Mouse (Mus musculus): ENCODE data around the gene Spag9. TPM values are rescaled to one million over a fixed set of nuclear protein-coding genes. Genes with fewer than 3 reads are reported as not detected.
A peak's percentile ranks its signal among the peaks of the same experiment; 100 is the strongest.

Gene Spag9
- polyA plus RNA-seq, 1 experiment from 2014 or later: 87.4 TPM

DNA sequence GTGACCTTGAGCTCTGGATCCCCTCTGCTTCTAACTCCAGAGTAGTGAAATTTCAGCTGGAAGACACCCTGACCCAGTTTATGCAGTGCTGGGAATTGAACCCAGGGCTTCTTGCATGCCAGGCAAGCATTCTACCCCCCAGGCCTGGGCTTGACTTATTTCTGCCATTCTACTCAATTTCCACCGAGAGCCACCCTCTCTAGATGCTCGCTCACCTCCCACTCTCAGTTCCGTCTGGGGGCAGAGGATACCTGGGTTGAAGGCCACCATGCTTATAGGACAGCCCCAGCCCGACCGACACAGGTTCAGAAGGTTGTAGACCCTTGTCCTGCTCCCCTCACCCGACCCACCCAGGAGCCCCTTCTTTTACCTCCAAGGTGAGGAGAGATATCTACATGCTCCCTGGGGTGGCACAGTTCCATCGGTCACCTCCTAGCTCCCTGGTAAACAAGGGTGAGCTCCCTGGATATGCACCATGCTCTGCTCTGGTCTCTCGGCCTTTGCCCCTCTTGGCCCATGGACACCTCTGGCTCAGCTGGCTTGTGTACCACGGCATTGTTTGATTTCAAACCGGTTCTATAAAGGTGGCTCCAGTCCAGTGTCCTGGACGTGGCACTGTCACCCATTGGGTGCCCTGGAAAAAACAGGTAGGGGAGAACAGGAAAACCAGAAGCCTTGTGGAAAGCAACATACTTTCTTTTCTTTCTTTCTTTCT is 166.1 kb downstream of the Spag9 start:
- DNase-seq (ENCODE audit: low spot score) (peak; percentile 21), ATAC-seq (no peak)
- H3K4me3 ChIP-seq (ENCODE audit: low read depth, low read length): no peak overlapping the region
- H3K4me1 ChIP-seq (ENCODE audit: insufficient read depth, low read depth, low read length): peaks cover 5% of the 10 kb centered on the region; the same call in 1 of the 2 replicates
- 77% methylated on average over 11 of the region's 11 CpGs for WGBS
- no peak overlapping the region for H3K9ac ChIP-seq (replicated peaks; ENCODE audit: low read depth)
- no peaks in the 10 kb centered on the region for H3K27me3 ChIP-seq (replicated peaks; ENCODE audit: insufficient read depth, low read length)
- peak overlapping the region; percentile 59; the same call in 1 of the 2 replicates for H3K27ac ChIP-seq (ENCODE audit: low read length)
- no peaks in the 10 kb centered on the region for H3K9me3 ChIP-seq (ENCODE audit: low read length)
- no peak for TF ChIP-seq CTCF (IDR thresholded peaks at IDR 0.05)
- TF ChIP-seq EP300 (IDR thresholded peaks at IDR 0.05): no peak
- H3K36me3 ChIP-seq (ENCODE audit: insufficient read depth, low read length): no peaks in the 10 kb centered on the region
- H3K4me2 ChIP-seq (replicated peaks; ENCODE audit: low read depth, low read length): no peak overlapping the region

GRCm38 (mm10) chr11:94163005-94163767 is 167.3 kb downstream of the Spag9 start:
- TF ChIP-seq EP300 (IDR thresholded peaks at IDR 0.05): no peak
- TF ChIP-seq CTCF (IDR thresholded peaks at IDR 0.05): no peak
- H3K9me3 ChIP-seq (ENCODE audit: low read length): no peaks in the 10 kb centered on the region
- 82% methylated on average over 9 of the region's 9 CpGs for WGBS
- H3K4me1 ChIP-seq (ENCODE audit: insufficient read depth, low read depth, low read length): peaks cover 5% of the 10 kb centered on the region; the same call in 1 of the 2 replicates
- no peaks in the 10 kb centered on the region for H3K36me3 ChIP-seq (ENCODE audit: insufficient read depth, low read length)
- no peak overlapping the region for H3K4me3 ChIP-seq (ENCODE audit: low read depth, low read length)
- H3K27me3 ChIP-seq (replicated peaks; ENCODE audit: insufficient read depth, low read length): no peaks in the 10 kb centered on the region
- no peak for DNase-seq (ENCODE audit: low spot score)
- no peak for ATAC-seq
- H3K27ac ChIP-seq (ENCODE audit: low read length): no peak overlapping the region
- no peak overlapping the region for H3K9ac ChIP-seq (replicated peaks; ENCODE audit: low read depth)
- no peak overlapping the region for H3K4me2 ChIP-seq (replicated peaks; ENCODE audit: low read depth, low read length)

DNA sequence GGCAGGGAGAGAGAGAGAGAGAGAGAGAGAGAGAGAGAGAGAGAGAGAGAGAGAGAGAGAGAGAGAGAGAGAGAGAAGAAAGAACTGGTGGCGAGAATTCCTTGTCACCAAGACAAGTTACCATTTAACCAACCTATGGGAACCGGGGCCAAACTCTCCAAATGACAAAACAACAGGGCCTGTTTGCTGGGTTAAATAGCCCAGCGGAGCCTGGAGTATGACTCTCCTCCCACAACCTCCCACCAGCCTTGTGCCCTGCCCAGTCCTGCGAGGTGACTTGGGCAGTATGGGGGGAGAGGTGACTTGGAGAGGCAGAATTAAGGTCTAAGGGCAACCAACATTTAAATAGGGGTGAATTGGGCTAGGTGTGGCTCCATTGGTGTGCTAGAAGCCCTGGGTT is 169.9 kb downstream of the Spag9 start:
- TF ChIP-seq CTCF (IDR thresholded peaks at IDR 0.05) (no peak), EP300 (IDR thresholded peaks at IDR 0.05) (no peak)
- WGBS: 63% methylated on average over 4 of the region's 4 CpGs
- Histone ChIP-seq H3K4me1 (ENCODE audit: insufficient read depth, low read depth, low read length) (peaks cover 5% of the 10 kb centered on the region; the same call in 1 of the 2 replicates), H3K9me3 (ENCODE audit: low read length) (no peaks in the 10 kb centered on the region), H3K36me3 (ENCODE audit: insufficient read depth, low read length) (no peaks in the 10 kb centered on the region), H3K27me3 (replicated peaks; ENCODE audit: insufficient read depth, low read length) (no peaks in the 10 kb centered on the region), H3K27ac (ENCODE audit: low read length) (no peak overlapping the region), H3K4me2 (replicated peaks; ENCODE audit: low read depth, low read length) (no peak overlapping the region), H3K9ac (replicated peaks; ENCODE audit: low read depth) (no peak overlapping the region), H3K4me3 (ENCODE audit: low read depth, low read length) (no peak overlapping the region)
- ATAC-seq (no peak), DNase-seq (ENCODE audit: low spot score) (no peak)

GRCm38 (mm10) chr11:94168238-94168637 is 172.3 kb downstream of the Spag9 start:
- no peak overlapping the region for H3K27ac ChIP-seq (ENCODE audit: low read length)
- WGBS: 47% methylated on average over 5 of the region's 5 CpGs
- no peak for TF ChIP-seq CTCF (IDR thresholded peaks at IDR 0.05)
- no peak for TF ChIP-seq EP300 (IDR thresholded peaks at IDR 0.05)

DNA sequence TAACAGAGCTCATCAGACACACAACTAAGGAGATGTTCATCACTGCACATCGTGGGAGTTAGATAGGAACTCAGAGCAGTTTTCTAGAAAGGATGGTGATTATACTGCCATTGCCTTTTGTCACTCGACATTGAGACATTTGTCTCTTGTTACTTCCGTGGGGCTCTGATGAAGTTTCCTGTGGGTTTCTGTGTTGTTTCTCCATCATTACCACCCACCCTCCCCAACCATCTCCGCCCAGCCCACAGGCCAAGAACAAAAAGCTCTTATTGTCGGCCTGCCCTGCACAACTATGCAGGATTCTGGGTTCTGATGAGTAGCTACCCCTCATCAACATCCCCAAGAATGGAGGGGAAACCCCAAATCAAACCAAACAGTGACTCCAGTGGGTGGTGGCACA is 173.7 kb downstream of the Spag9 start:
- H3K36me3 ChIP-seq (ENCODE audit: insufficient read depth, low read length): no peaks in the 10 kb centered on the region
- H3K4me2 ChIP-seq (replicated peaks; ENCODE audit: low read depth, low read length): no peak overlapping the region
- ATAC-seq: no peak
- WGBS: 65% methylated on average over 5 of the region's 5 CpGs
- no peaks in the 10 kb centered on the region for H3K27me3 ChIP-seq (replicated peaks; ENCODE audit: insufficient read depth, low read length)
- DNase-seq (ENCODE audit: low spot score): no peak
- TF ChIP-seq CTCF (IDR thresholded peaks at IDR 0.05): no peak
- no peak for TF ChIP-seq EP300 (IDR thresholded peaks at IDR 0.05)
- H3K9ac ChIP-seq (replicated peaks; ENCODE audit: low read depth): no peak overlapping the region
- no peaks in the 10 kb centered on the region; the same call in 1 of the 2 replicates for H3K4me1 ChIP-seq (ENCODE audit: insufficient read depth, low read depth, low read length)
- no peaks in the 10 kb centered on the region for H3K9me3 ChIP-seq (ENCODE audit: low read length)
- no peak overlapping the region for H3K27ac ChIP-seq (ENCODE audit: low read length)
- H3K4me3 ChIP-seq (ENCODE audit: low read depth, low read length): no peak overlapping the region

More at GRCm38 (mm10) chr11:94168238-94168637, 172.3 kb downstream of the Spag9 start:
- no peak overlapping the region for H3K4me2 ChIP-seq (replicated peaks; ENCODE audit: low read depth, low read length)
- no peak overlapping the region for H3K4me3 ChIP-seq (ENCODE audit: low read depth, low read length)
- H3K27me3 ChIP-seq (replicated peaks; ENCODE audit: insufficient read depth, low read length): no peaks in the 10 kb centered on the region
- H3K36me3 ChIP-seq (ENCODE audit: insufficient read depth, low read length): no peaks in the 10 kb centered on the region
- H3K9ac ChIP-seq (replicated peaks; ENCODE audit: low read depth): no peak overlapping the region
- H3K4me1 ChIP-seq (ENCODE audit: insufficient read depth, low read depth, low read length): no peaks in the 10 kb centered on the region; the same call in 1 of the 2 replicates
- DNase-seq (ENCODE audit: low spot score) (peak; percentile 69), ATAC-seq (peak; percentile 71)
- H3K9me3 ChIP-seq (ENCODE audit: low read length): no peaks in the 10 kb centered on the region

- Histone ChIP-seq H3K4me2 (replicated peaks; ENCODE audit: low read depth, low read length) (no peak overlapping the region), H3K4me3 (ENCODE audit: low read depth, low read length) (no peak overlapping the region), H3K4me1 (ENCODE audit: insufficient read depth, low read depth, low read length) (no peaks in the 10 kb centered on the region; the same call in 1 of the 2 replicates), H3K27me3 (replicated peaks; ENCODE audit: insufficient read depth, low read length) (no peaks in the 10 kb centered on the region), H3K9me3 (ENCODE audit: low read length) (no peaks in the 10 kb centered on the region), H3K27ac (ENCODE audit: low read length) (no peak overlapping the region), H3K9ac (replicated peaks; ENCODE audit: low read depth) (no peak overlapping the region), H3K36me3 (ENCODE audit: insufficient read depth, low read length) (no peaks in the 10 kb centered on the region)
- WGBS: 71% methylated on average over 5 of the region's 5 CpGs
- no peak for DNase-seq (ENCODE audit: low spot score)
- ATAC-seq: no peak
- TF ChIP-seq EP300 (IDR thresholded peaks at IDR 0.05): no peak
- no peak for TF ChIP-seq CTCF (IDR thresholded peaks at IDR 0.05)
Observed at GRCm38 (mm10) chr11:94171691-94172090, 175.8 kb downstream of the Spag9 start.
